Mouse (Mus musculus): ENCODE measurements around the gene Clasrp. TPM values are rescaled to one million over a fixed set of nuclear protein-coding genes. Genes with fewer than 3 reads are reported as not detected.

Clasrp gene
- total RNA-seq, 2 experiments from 2014 or later: 29.9 to 32.8 TPM

- DNase-seq (ENCODE audit: low spot score in 2 of 2): no peak
These were observed 63.3 kb downstream of the Clasrp start for GRCm38 (mm10) chr7:19540771-19541566.

- no peak for DNase-seq (ENCODE audit: low spot score in 2 of 2)
These were observed 69.6 kb downstream of the Clasrp start for GRCm38 (mm10) chr7:19534676-19535075.

DNA sequence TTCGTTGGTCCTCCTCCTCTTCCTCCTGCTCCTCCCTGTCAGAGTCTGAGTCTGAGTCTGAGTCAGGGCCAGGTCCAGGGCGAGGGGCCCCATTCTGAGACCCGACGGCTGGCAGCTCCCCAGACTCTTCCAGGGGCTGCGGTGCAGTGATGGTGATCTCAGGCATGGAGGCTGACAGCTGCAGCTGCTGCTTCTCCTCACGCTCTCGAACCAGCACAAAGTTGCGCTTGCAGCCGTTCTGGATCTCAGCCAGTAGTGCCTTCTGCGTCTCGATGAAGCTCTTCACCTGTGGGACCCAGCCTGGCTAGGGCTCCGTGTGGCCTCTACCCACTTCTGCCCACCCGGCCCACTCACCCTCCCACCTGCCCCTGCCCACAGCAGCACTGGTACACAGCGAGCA is 72.0 kb downstream of the Clasrp start:
- no peak for DNase-seq (ENCODE audit: low spot score in 2 of 2)

GRCm38 (mm10) chr7:19531077-19531476 is 73.2 kb downstream of the Clasrp start:
- DNase-seq (ENCODE audit: low spot score in 2 of 2): no peak

Other genes starting within 250 kb of the Clasrp start
- gene Cd3eap, start 245.0 kb downstream of the Clasrp start, total RNA-seq (2021): 10 to 100 TPM in 1 of 2 experiments, 1 to 10 TPM in 1; 9.7 to 10.8 TPM
- gene Ppp1r13l, start 244.7 kb downstream of the Clasrp start, total RNA-seq (2021): 1 to 10 TPM; 4.6 to 6.6 TPM
- 10 to 100 TPM; 18.6 to 21.0 TPM for gene Ercc2, start 222.5 kb downstream of the Clasrp start, total RNA-seq (2021)
- under 1 TPM in 1 of 2 experiments, not detected in 1; 0.16 TPM for gene Klc3, start 200.4 kb downstream of the Clasrp start, total RNA-seq (2021)
- over 10,000 TPM; 12,501 to 12,915 TPM for gene Ckm, start 199.7 kb downstream of the Clasrp start, total RNA-seq (2021)
- gene Mark4, start 145.7 kb downstream of the Clasrp start, total RNA-seq (2021): 10 to 100 TPM; 18.9 to 20.5 TPM
- under 1 TPM; 0.65 to 0.83 TPM for gene Exoc3l2, start 141.2 kb downstream of the Clasrp start, total RNA-seq (2021)
- 1 to 10 TPM; 1.9 to 2.3 TPM for gene Bloc1s3, start 96.1 kb downstream of the Clasrp start, total RNA-seq (2021)
- gene Trappc6a, start 96.1 kb downstream of the Clasrp start, total RNA-seq (2021): 10 to 100 TPM; 27.3 to 30.6 TPM
- under 1 TPM; 0.10 to 0.12 TPM for gene Nkpd1, start 86.6 kb downstream of the Clasrp start, total RNA-seq (2021)
- gene Ppp1r37, start 41.4 kb downstream of the Clasrp start, total RNA-seq (2021): 10 to 100 TPM; 44.7 to 46.6 TPM
- under 1 TPM in 1 of 2 experiments, not detected in 1; 0.17 TPM for gene Zfp296, start 27.2 kb downstream of the Clasrp start, total RNA-seq (2021)
- 10 to 100 TPM; 52.3 to 56.4 TPM for gene Gemin7, start 26.9 kb downstream of the Clasrp start, total RNA-seq (2021)
- gene Relb, start 25.0 kb upstream of the Clasrp start, total RNA-seq (2021): 10 to 100 TPM; 10.4 to 10.7 TPM
- 10 to 100 TPM; 51.9 to 62.0 TPM for gene Clptm1, start 60.5 kb upstream of the Clasrp start, total RNA-seq (2021)
- 1 to 10 TPM in 1 of 2 experiments, under 1 TPM in 1; 0.88 to 2.1 TPM for gene Apoc2, start 73.5 kb upstream of the Clasrp start, total RNA-seq (2021)
- not detected for gene Gm44805, start 76.9 kb upstream of the Clasrp start, total RNA-seq (2021)
- gene Apoc4, start 77.0 kb upstream of the Clasrp start, total RNA-seq (2021): 1 to 10 TPM in 1 of 2 experiments, under 1 TPM in 1; 0.42 to 4.7 TPM
- gene Apoc1, start 88.2 kb upstream of the Clasrp start, total RNA-seq (2021): 10 to 100 TPM in 1 of 2 experiments, 1 to 10 TPM in 1; 1.7 to 14.7 TPM
- 100 to 1,000 TPM; 136 to 167 TPM for gene Apoe, start 94.7 kb upstream of the Clasrp start, total RNA-seq (2021)
- gene Tomm40, start 111.0 kb upstream of the Clasrp start, total RNA-seq (2021): 10 to 100 TPM; 68.4 to 72.0 TPM
- 10 to 100 TPM; 21.1 to 23.2 TPM for gene Nectin2, start 146.0 kb upstream of the Clasrp start, total RNA-seq (2021)
- gene Bcam, start 166.5 kb upstream of the Clasrp start, total RNA-seq (2021): 100 to 1,000 TPM; 119 to 144 TPM
- gene Cblc, start 192.3 kb upstream of the Clasrp start, total RNA-seq (2021): under 1 TPM; 0.76 to 0.96 TPM
- gene Bcl3, start 218.3 kb upstream of the Clasrp start, total RNA-seq (2021): 1 to 10 TPM; 5.1 to 5.7 TPM
- not detected for gene Gm19345, start 247.5 kb upstream of the Clasrp start, total RNA-seq (2021)